Mouse (Mus musculus): ENCODE data around the gene Gm17359.
A peak's percentile ranks its signal among the peaks of the same experiment; 100 is the strongest.

The Gm17359 gene

DNA sequence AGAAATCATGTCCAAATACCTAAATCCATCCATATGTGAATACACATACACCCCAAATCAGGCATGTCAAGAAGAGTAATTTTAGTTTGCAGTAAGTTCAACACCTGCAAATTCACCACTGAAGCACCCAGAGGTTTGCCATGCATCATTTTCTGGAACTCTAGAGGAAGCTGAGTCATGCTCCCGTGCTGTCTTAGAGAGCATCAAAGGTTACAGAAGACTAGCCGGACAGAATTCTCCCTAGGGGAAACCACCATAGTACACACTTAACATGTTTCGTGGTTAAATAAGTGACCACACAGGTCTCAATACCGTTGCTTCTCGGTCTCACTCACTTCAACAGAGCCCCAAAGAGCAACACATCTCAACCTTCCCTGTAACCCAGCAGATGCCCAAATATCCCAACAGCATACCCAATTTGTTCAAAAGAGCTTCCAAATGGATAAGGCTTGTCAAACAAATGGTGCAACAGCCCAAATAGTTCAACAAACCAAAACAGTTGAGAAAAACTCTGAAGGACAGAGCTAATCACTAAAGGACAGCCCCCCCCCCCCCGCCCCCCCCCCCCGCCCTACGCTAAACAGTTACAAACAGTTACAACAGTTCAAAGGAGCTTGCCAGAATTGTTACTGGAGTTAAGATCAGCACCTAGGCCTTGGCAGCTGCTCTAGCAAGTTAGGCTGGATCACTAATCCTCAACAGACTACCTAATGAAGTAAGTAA is at the start of gene Gm17359:
Gene Gm17359, plus strand, starts transcription at position 618 of the 723 bp plus-strand sequence.
- no peak for DNase-seq

DNA sequence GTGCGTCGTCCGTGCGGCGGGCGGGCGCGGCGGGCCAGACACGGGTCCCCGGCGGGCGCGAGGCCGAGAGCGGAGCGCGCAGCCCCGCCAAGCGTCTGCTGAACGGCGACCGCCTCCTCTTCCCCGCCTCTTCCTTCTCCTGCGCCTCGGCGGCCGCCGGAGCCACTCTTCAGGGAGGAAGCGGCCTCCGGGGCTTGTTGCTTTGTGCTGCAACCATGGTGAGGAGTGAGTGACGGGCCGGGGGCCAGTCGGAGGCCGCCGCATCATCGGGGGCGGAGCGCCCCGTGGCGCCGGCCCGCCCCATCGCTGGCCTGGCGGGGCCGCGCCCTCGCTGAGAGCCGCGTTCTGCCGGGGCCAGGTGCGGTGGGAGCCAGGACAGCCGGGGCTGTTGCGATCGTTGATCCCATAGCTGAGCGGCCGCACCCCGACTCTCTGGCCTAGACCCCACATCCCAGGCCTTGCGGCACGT is 49.3 kb upstream of the Gm17359 start:
- DNase-seq = peak; percentile 93

DNA sequence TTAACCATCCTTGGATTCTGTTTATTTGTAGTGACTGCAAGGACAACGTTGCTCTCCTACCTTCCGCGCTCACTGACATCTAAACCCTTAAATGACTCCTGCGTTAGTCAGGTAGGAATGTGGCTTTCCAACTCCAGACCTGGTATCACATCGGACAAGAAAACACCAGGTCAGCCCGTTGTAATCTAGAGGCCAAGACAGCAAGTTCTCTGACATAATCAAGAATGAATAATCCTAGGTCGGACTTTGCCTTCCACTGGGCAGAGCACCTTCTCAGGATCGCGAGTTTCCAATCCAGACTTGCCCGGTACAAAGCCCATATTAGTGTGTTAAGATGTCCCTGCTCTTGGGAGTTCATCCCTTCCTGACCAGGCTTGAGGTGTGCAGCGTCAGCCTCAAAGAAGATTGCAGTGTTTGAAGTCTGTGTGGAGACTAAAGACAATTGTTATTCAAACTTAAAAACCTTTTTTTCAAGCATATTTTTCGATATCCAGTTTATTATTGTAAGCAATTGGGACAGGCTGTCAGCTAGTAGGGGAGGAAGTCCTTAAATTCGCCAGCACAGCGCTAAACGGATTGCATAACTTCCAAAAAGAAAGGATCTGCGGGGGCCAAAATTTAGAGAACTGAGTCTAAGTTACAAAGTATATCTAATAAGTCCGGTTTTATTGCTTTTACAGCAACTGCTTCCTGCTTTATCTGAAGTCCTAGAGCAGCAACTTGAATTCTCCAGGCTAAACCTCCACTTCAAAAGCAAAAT is 48.6 kb upstream of the Gm17359 start:
- no peak for DNase-seq

DNA sequence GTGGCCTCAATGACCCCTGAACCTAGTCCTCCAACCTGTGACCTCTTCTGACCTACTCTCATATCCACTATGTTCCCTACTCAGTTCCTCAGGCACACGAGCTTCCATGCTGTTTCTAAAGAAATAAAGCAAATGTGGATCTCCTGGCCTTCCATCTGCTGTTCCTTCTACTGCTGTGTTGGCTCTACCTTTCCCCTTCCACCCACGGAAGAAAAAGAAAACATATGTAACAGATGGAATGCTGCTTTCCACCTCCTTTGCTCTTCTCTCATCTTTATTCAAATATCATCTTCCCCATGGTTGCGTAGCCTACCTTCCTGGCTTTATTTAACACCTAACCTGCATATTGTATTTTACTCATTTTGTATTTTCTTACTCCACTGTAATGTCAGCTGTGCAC is 47.4 kb upstream of the Gm17359 start:
- DNase-seq = no peak

DNA sequence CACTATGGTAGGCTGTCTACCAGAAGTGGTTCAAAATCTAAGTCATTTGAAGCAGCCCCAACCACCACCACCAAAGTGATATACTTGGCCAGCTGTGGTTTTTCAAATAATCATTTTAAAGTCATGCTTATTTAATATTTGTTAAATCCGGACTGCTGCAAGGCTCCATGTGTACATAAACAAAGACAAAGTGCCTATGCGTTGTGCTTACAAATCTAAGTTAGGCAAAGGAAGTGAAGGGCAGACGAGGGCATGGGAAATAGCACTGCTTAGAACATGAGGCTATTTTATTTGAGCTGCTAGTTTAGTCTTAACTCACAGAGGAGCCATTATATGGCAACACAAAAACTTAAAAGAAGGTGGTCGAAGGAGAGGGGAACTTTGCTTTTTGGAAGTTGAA is 43.4 kb upstream of the Gm17359 start:
- no peak for DNase-seq

- no peak for DNase-seq
These were observed 41.8 kb upstream of the Gm17359 start for GRCm38 (mm10) chr3:79294701-79295100.

GRCm38 (mm10) chr3:79296049-79296448 is 40.4 kb upstream of the Gm17359 start:
- DNase-seq = no peak

DNA sequence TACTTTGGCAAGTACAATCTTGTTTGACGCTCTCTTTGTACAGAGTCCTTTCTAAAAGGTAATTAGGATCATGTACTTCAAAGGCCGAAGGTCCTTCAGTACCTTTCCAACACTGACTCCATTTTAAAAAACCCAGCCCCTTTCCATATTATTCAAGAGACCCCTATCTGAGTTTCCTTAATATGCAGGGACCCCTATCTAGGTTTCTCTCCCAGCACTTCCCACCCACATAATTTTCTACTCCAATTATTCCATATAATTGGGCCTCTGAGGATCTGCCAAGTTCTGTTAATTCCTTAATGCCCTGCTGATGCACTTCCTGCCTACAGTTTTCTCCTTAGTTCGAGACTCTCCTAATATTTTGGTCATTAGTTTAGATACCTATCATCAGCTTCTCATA is 39.9 kb upstream of the Gm17359 start:
- no peak for DNase-seq

DNA sequence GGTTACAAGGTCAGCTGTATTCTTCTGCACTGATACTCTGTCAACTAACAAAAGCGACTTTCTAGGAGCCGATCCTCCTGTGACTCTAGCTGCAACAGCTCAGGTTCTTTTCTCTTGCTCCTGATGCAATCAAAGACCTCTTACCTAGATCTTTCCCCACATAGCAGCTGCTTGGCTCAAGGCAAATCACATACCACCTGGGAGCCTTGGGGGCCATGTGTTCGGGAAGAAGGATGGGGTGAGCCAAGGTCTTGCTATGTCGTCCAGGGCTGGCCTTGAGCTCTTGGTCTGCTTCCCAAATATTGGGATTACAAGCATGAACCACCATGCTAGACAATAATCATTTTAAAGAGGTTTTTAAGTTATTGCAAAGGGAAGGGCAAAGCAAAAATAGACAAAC is 39.2 kb upstream of the Gm17359 start:
- DNase-seq = no peak

GRCm38 (mm10) chr3:79299401-79299800 is 37.1 kb upstream of the Gm17359 start:
- no peak for DNase-seq

- no peak for DNase-seq
These were observed 27.9 kb upstream of the Gm17359 start for GRCm38 (mm10) chr3:79308605-79309004.

GRCm38 (mm10) chr3:79310184-79310583 is 26.3 kb upstream of the Gm17359 start:
- no peak for DNase-seq

DNA sequence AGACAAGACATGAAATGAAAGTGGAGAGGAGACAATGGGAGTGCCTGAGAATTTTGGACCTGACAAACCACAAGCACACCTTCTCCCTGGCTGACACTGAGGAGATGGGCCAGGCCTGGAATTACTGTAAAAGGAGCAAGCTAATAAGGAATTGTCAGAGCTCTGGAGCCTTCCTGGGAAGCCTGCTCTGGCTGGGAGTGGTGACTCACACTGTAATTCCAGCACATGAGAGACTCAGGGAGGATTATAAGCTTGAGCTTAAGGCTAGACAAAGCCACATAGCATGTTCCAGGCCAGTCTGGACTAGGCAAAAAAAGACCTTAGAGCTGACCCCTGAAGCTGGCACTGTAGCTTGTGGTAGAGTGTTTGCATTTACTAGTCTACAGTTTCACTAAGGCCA is 24.6 kb upstream of the Gm17359 start:
- DNase-seq = no peak

DNA sequence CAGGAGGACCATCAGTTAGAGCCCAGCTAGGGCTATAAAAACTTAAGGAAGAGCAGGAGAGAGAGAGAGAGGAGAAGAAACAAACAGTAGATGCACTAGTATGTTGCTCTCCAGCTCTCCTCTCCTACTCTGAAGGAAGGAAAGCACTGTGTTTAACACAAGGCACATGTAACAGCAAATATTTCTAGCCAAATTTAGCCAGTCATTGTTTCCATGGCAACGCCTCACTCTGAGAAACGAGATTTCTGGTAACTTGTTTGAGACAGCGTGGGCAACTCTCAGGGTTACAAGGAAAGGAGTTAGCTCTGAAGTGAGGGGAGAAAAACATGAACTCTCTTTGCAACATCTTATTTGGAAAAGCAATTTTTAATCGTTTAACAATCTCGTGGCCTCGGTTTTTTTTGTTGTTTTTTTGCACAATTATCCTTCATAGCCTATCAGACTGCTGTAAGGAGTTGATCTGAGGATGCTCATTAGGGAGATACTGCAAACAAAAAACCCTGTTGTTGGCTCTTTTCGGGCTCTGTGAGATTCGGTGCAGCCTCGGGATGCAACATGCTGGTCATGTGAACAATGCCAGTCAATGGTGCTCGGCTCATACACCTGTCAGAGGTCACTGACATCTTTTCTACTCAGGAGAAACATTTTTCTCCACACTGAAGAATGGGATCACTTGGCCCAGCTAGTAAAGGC is 22.3 kb upstream of the Gm17359 start:
- no peak for DNase-seq

DNA sequence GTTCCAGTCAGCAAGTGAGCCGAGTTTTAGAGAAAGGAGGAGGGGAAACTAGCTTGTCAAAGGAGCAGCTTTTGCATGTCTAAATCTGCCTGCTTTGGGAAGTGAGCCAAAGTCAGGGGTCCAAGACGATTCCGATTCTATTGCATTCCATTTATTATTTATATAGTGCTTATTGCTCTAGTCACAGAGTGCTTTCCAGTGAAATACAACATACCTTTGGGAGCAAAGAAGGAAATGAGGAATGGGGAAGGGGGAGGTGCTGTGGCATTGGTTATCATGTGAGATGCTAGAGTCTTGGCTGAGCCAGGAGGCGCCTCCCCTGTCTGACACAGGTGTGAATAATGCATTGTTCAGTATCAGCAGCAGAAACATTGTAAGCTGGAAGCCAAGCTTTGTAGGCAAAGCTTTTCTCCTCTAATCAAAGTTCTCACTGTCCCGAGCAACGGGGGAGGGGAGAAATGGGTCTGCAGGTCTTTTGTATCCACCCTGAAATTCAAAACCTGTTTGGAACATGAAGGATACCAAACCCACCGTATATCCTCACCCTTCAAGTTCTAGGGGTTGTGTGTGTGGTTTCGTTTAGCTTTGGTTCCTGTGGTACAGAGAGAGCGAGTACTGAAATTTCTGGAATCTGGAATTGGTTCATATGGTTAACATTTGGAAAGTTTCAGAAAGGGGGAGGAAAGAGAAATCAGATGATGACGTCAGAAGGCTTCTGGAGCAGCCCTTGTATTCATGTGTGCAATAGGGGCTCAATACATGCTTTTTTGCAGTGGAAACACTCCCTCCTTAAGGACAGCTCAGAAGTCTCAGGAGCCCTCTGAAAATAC is 11.5 kb upstream of the Gm17359 start:
- DNase-seq = no peak

- DNase-seq = no peak
These were observed 6.7 kb upstream of the Gm17359 start for GRCm38 (mm10) chr3:79329691-79330315.

GRCm38 (mm10) chr3:79333051-79333450 is 3.4 kb upstream of the Gm17359 start:
- DNase-seq = no peak

GRCm38 (mm10) chr3:79333643-79334200 is 2.7 kb upstream of the Gm17359 start:
- DNase-seq = no peak

- no peak for DNase-seq
These were observed 4.3 kb downstream of the Gm17359 start for GRCm38 (mm10) chr3:79340737-79341136.

DNA sequence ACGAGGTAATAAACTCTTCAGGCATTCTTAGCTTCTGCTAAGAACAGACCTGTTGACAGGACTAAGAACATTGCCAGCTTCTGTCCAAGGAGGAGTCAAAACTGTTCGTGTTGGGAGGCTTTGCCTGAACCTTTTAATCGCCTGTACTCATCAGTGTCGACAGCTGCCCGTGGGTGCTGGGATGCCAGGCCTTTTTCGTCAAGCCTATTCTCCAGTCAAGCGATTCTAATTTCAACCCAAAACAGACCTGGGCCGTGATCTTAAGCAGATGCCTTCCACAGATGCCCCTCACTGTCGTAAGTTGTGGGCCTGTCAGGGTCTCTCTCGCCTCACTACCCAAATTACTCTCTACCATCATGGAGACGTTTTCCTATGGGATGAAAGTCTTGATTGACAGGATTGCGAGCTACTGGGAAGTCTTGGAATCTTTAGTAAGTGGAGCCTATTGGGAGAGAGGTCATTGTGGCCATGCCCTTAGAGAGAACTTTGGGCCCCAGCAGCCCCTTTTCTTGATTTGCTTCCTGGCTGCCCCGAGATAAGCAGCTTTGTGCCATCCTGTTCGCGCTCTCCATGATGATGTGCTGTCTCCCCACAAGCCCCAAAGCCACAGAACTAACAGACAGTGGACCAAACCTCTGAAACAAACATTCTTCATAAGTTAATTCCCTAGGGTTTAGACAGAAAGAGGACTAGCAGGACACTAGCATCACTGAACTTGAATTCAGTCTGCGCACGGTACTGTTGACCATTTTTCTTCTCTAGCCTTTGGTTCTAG is 6.7 kb downstream of the Gm17359 start:
- no peak for DNase-seq

- DNase-seq = no peak
These were observed 12.8 kb downstream of the Gm17359 start for GRCm38 (mm10) chr3:79349311-79349710.
